Mouse (Mus musculus): ENCODE measurements around the gene Tmem59l. TPM values are rescaled to one million over a fixed set of nuclear protein-coding genes. Genes with fewer than 3 reads are reported as not detected.
A peak's percentile ranks its signal among the peaks of the same experiment; 100 is the strongest.

Tmem59l gene
- total and polyA plus RNA-seq, 3 experiments, result 0.03 TPM; not detected in 2

- H3K4me3 ChIP-seq (ENCODE audit: low read depth, low read length), result peak overlapping the region; percentile 37
- no peak for ATAC-seq (ENCODE audit: extremely low read depth, insufficient number of reproducible peaks, low FRiP score, poor library complexity, severe bottlenecking)
- H3K4me1 ChIP-seq (ENCODE audit: insufficient read depth, low read depth, low read length), result peaks cover 77% of the 10 kb centered on the region
- H3K9me3 ChIP-seq (replicated peaks), result peaks cover 7% of the 10 kb centered on the region
- peaks cover 5% of the 10 kb centered on the region; the same call in 1 of the 2 replicates for H3K27me3 ChIP-seq (ENCODE audit: insufficient read depth, low read length)
- TF ChIP-seq TAL1 (conservative IDR thresholded peaks at IDR 0.05; ENCODE audit: low read depth, low read length), result no peak
- TF ChIP-seq GATA1 (IDR thresholded peaks at IDR 0.05; ENCODE audit: borderline replicate concordance, low read length), result no peak
- no peak for TF ChIP-seq POLR2AphosphoS5 (IDR thresholded peaks at IDR 0.05; ENCODE audit: insufficient replicate concordance, low read depth, low read length)
- TF ChIP-seq CTCF (IDR thresholded peaks at IDR 0.05; ENCODE audit: low read depth, low read length), result no peak
- no peak for TF ChIP-seq GATA2 (IDR thresholded peaks at IDR 0.05; ENCODE audit: borderline replicate concordance, low read depth, low read length)
- no peak for DNase-seq (ENCODE audit: low spot score)
- H3K36me3 ChIP-seq (replicated peaks), result peaks cover 95% of the 10 kb centered on the region
Measured at GRCm38 (mm10) chr8:70452196-70452966, 34.8 kb downstream of the Tmem59l start.

- peaks cover 52% of the 10 kb centered on the region for H3K36me3 ChIP-seq (replicated peaks)
- peaks cover 7% of the 10 kb centered on the region for H3K9me3 ChIP-seq (replicated peaks)
- no peak for TF ChIP-seq GATA1 (IDR thresholded peaks at IDR 0.05; ENCODE audit: borderline replicate concordance, low read length)
- no peak for TF ChIP-seq CTCF (IDR thresholded peaks at IDR 0.05; ENCODE audit: low read depth, low read length)
- TF ChIP-seq TAL1 (conservative IDR thresholded peaks at IDR 0.05; ENCODE audit: low read depth, low read length), result no peak
- no peak for TF ChIP-seq GATA2 (IDR thresholded peaks at IDR 0.05; ENCODE audit: borderline replicate concordance, low read depth, low read length)
- TF ChIP-seq POLR2AphosphoS5 (IDR thresholded peaks at IDR 0.05; ENCODE audit: insufficient replicate concordance, low read depth, low read length), result no peak
- DNase-seq (ENCODE audit: low spot score) (no peak), ATAC-seq (ENCODE audit: extremely low read depth, insufficient number of reproducible peaks, low FRiP score, poor library complexity, severe bottlenecking) (no peak)
- H3K4me3 ChIP-seq (ENCODE audit: low read depth, low read length), result no peak overlapping the region
- peaks cover 5% of the 10 kb centered on the region; the same call in 1 of the 2 replicates for H3K27me3 ChIP-seq (ENCODE audit: insufficient read depth, low read length)
- H3K4me1 ChIP-seq (ENCODE audit: insufficient read depth, low read depth, low read length), result peaks cover 74% of the 10 kb centered on the region
Measured at GRCm38 (mm10) chr8:70447639-70448420, 39.3 kb downstream of the Tmem59l start.

GRCm38 (mm10) chr8:70445988-70446387 lies 41.2 kb downstream of the Tmem59l start:
- ATAC-seq (ENCODE audit: extremely low read depth, insufficient number of reproducible peaks, low FRiP score, poor library complexity, severe bottlenecking), result no peak
- Histone ChIP-seq H3K27me3 (ENCODE audit: insufficient read depth, low read length) (no peaks in the 10 kb centered on the region), H3K4me1 (ENCODE audit: insufficient read depth, low read depth, low read length) (peaks cover 67% of the 10 kb centered on the region), H3K4me3 (ENCODE audit: low read depth, low read length) (no peak overlapping the region), H3K36me3 (replicated peaks) (peaks cover 34% of the 10 kb centered on the region), H3K9me3 (replicated peaks) (no peaks in the 10 kb centered on the region)
- no peak for DNase-seq (ENCODE audit: low spot score)
- TF ChIP-seq POLR2AphosphoS5 (IDR thresholded peaks at IDR 0.05; ENCODE audit: insufficient replicate concordance, low read depth, low read length), result no peak
- no peak for TF ChIP-seq GATA1 (IDR thresholded peaks at IDR 0.05; ENCODE audit: borderline replicate concordance, low read length)
- TF ChIP-seq GATA2 (IDR thresholded peaks at IDR 0.05; ENCODE audit: borderline replicate concordance, low read depth, low read length), result no peak
- TF ChIP-seq TAL1 (conservative IDR thresholded peaks at IDR 0.05; ENCODE audit: low read depth, low read length), result no peak
- no peak for TF ChIP-seq CTCF (IDR thresholded peaks at IDR 0.05; ENCODE audit: low read depth, low read length)

GRCm38 (mm10) chr8:70443326-70443725 lies 43.8 kb downstream of the Tmem59l start:
- no peaks in the 10 kb centered on the region for H3K9me3 ChIP-seq (replicated peaks)
- ATAC-seq (ENCODE audit: extremely low read depth, insufficient number of reproducible peaks, low FRiP score, poor library complexity, severe bottlenecking) (0 out of 2 replicates have a peak, but pooled peaks have one; percentile 32), DNase-seq (ENCODE audit: low spot score) (no peak)
- H3K4me1 ChIP-seq (ENCODE audit: insufficient read depth, low read depth, low read length), result peaks cover 56% of the 10 kb centered on the region
- H3K36me3 ChIP-seq (replicated peaks), result peaks cover 10% of the 10 kb centered on the region
- no peaks in the 10 kb centered on the region for H3K27me3 ChIP-seq (ENCODE audit: insufficient read depth, low read length)
- no peak for TF ChIP-seq GATA2 (IDR thresholded peaks at IDR 0.05; ENCODE audit: borderline replicate concordance, low read depth, low read length)
- TF ChIP-seq CTCF (IDR thresholded peaks at IDR 0.05; ENCODE audit: low read depth, low read length), result no peak
- TF ChIP-seq TAL1 (conservative IDR thresholded peaks at IDR 0.05; ENCODE audit: low read depth, low read length), result no peak
- no peak for TF ChIP-seq GATA1 (IDR thresholded peaks at IDR 0.05; ENCODE audit: borderline replicate concordance, low read length)
- H3K4me3 ChIP-seq (ENCODE audit: low read depth, low read length), result no peak overlapping the region

GRCm38 (mm10) chr8:70441565-70441964 lies 45.6 kb downstream of the Tmem59l start:
- Histone ChIP-seq H3K9me3 (replicated peaks) (no peaks in the 10 kb centered on the region), H3K4me1 (ENCODE audit: insufficient read depth, low read depth, low read length) (peaks cover 57% of the 10 kb centered on the region), H3K4me3 (ENCODE audit: low read depth, low read length) (no peak overlapping the region), H3K27me3 (ENCODE audit: insufficient read depth, low read length) (no peaks in the 10 kb centered on the region), H3K36me3 (replicated peaks) (peaks cover 10% of the 10 kb centered on the region)
- TF ChIP-seq GATA1 (IDR thresholded peaks at IDR 0.05; ENCODE audit: borderline replicate concordance, low read length) (no peak), POLR2AphosphoS5 (IDR thresholded peaks at IDR 0.05; ENCODE audit: insufficient replicate concordance, low read depth, low read length) (no peak), CTCF (IDR thresholded peaks at IDR 0.05; ENCODE audit: low read depth, low read length) (no peak), TAL1 (conservative IDR thresholded peaks at IDR 0.05; ENCODE audit: low read depth, low read length) (no peak), GATA2 (IDR thresholded peaks at IDR 0.05; ENCODE audit: borderline replicate concordance, low read depth, low read length) (no peak)
- no peak for DNase-seq (ENCODE audit: low spot score)
- no peak for ATAC-seq (ENCODE audit: extremely low read depth, insufficient number of reproducible peaks, low FRiP score, poor library complexity, severe bottlenecking)

- Histone ChIP-seq H3K36me3 (replicated peaks) (peaks cover 22% of the 10 kb centered on the region), H3K9me3 (replicated peaks) (no peaks in the 10 kb centered on the region), H3K27me3 (ENCODE audit: insufficient read depth, low read length) (no peaks in the 10 kb centered on the region), H3K4me1 (ENCODE audit: insufficient read depth, low read depth, low read length) (peaks cover 62% of the 10 kb centered on the region), H3K4me3 (ENCODE audit: low read depth, low read length) (peak overlapping the region; percentile 77; the same call in 1 of the 2 replicates)
- TF ChIP-seq TAL1 (conservative IDR thresholded peaks at IDR 0.05; ENCODE audit: low read depth, low read length) (no peak), GATA2 (IDR thresholded peaks at IDR 0.05; ENCODE audit: borderline replicate concordance, low read depth, low read length) (no peak)
- DNase-seq (ENCODE audit: low spot score) (no peak), ATAC-seq (ENCODE audit: extremely low read depth, insufficient number of reproducible peaks, low FRiP score, poor library complexity, severe bottlenecking) (no peak)
Measured at GRCm38 (mm10) chr8:70440246-70440645, 46.9 kb downstream of the Tmem59l start.

Data from G1E (cell line).